Mouse (Mus musculus): Measurements from ENCODE around the gene Gm20683. TPM values are rescaled to one million over a fixed set of nuclear protein-coding genes. Genes with fewer than 3 reads are reported as not detected.
A peak's percentile ranks its signal among the peaks of the same experiment; 100 is the strongest.

Gene Gm20683
- total and polyA plus RNA-seq, 2 experiments = 2.7 to 26.9 TPM

GRCm38 (mm10) chr17:25883824-25884223 is 42.3 kb upstream of the Gm20683 start:
- Histone ChIP-seq H3K4me3 (ENCODE audit: insufficient read depth, low read depth, low read length) (no peak overlapping the region), H3K4me1 (ENCODE audit: control insufficient read depth, insufficient read depth, low read length) (peaks cover 25% of the 10 kb centered on the region), H3K36me3 (ENCODE audit: control insufficient read depth, insufficient read depth, low read length) (peaks cover 7% of the 10 kb centered on the region; the same call in 1 of the 2 replicates), H3K27ac (replicated peaks; ENCODE audit: insufficient read depth, low read depth, low read length) (no peak overlapping the region), H3K9ac (ENCODE audit: low read depth, low read length) (no peak overlapping the region), H3K27me3 (ENCODE audit: control insufficient read depth, insufficient read depth, low read length) (no peaks in the 10 kb centered on the region), H3K79me2 (ENCODE audit: control insufficient read depth, insufficient read depth, low read length) (0 out of 2 replicates have a peak, but pooled peaks cover 2% of the 10 kb centered on the region)
- WGBS = 94% methylated on average over 3 of the region's 3 CpGs
- DNase-seq (ENCODE audit: extremely low read depth, low read depth, low spot score) = no peak
- no peak for TF ChIP-seq POLR2A (IDR thresholded peaks at IDR 0.05; ENCODE audit: extremely low read depth, insufficient read depth, low read length)
- TF ChIP-seq CTCF (IDR thresholded peaks at IDR 0.05; ENCODE audit: low read depth, low read length) = peak; percentile 31; the same call in 1 of the 2 replicates

- Histone ChIP-seq H3K4me1 (ENCODE audit: control insufficient read depth, insufficient read depth, low read length) (peaks cover 28% of the 10 kb centered on the region), H3K36me3 (ENCODE audit: control insufficient read depth, insufficient read depth, low read length) (peaks cover 4% of the 10 kb centered on the region; the same call in 1 of the 2 replicates), H3K27ac (replicated peaks; ENCODE audit: insufficient read depth, low read depth, low read length) (no peak overlapping the region), H3K27me3 (ENCODE audit: control insufficient read depth, insufficient read depth, low read length) (no peaks in the 10 kb centered on the region), H3K9ac (ENCODE audit: low read depth, low read length) (no peak overlapping the region), H3K4me3 (ENCODE audit: insufficient read depth, low read depth, low read length) (no peak overlapping the region), H3K79me2 (ENCODE audit: control insufficient read depth, insufficient read depth, low read length) (0 out of 2 replicates have a peak, but pooled peaks cover 2% of the 10 kb centered on the region)
- no peak for TF ChIP-seq POLR2A (IDR thresholded peaks at IDR 0.05; ENCODE audit: extremely low read depth, insufficient read depth, low read length)
- TF ChIP-seq CTCF (IDR thresholded peaks at IDR 0.05; ENCODE audit: low read depth, low read length) = no peak
- DNase-seq (ENCODE audit: extremely low read depth, low read depth, low spot score) = no peak
- 90% methylated on average over 8 of the region's 8 CpGs for WGBS
Observed at GRCm38 (mm10) chr17:25883268-25883667, 41.7 kb upstream of the Gm20683 start.

DNA sequence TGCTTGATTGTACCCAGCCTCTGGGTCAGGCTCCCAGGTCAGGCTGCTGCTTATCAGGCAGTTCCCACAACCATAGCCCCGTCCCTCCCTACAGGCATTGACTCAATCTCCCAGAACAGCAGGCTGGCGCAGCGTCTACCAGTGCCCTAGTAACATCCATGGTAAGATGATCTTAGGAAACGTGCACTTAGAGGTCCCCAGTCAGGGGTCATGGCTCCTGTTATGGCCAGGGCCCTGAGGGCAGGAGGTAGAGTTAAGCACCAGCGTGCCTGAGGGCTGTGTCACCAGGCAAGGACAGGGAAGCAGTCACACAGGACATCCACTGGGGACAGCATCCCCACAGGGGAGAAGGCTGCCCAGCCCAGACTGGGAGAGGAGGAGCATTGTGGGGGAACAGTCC is 40.7 kb upstream of the Gm20683 start:
- 61% methylated on average over 5 of the region's 5 CpGs for WGBS
- H3K27me3 ChIP-seq (ENCODE audit: control insufficient read depth, insufficient read depth, low read length) = no peaks in the 10 kb centered on the region
- no peak for TF ChIP-seq POLR2A (IDR thresholded peaks at IDR 0.05; ENCODE audit: extremely low read depth, insufficient read depth, low read length)
- 0 out of 2 replicates have a peak, but pooled peaks have one; percentile 22 for TF ChIP-seq CTCF (IDR thresholded peaks at IDR 0.05; ENCODE audit: low read depth, low read length)
- peaks cover 2% of the 10 kb centered on the region; the same call in 1 of the 2 replicates for H3K79me2 ChIP-seq (ENCODE audit: control insufficient read depth, insufficient read depth, low read length)
- H3K36me3 ChIP-seq (ENCODE audit: control insufficient read depth, insufficient read depth, low read length) = peaks cover 4% of the 10 kb centered on the region; the same call in 1 of the 2 replicates
- no peak overlapping the region for H3K27ac ChIP-seq (replicated peaks; ENCODE audit: insufficient read depth, low read depth, low read length)
- peaks cover 26% of the 10 kb centered on the region for H3K4me1 ChIP-seq (ENCODE audit: control insufficient read depth, insufficient read depth, low read length)
- no peak overlapping the region for H3K9ac ChIP-seq (ENCODE audit: low read depth, low read length)
- no peak overlapping the region for H3K4me3 ChIP-seq (ENCODE audit: insufficient read depth, low read depth, low read length)
- DNase-seq (ENCODE audit: extremely low read depth, low read depth, low spot score) = no peak

- Histone ChIP-seq H3K4me3 (ENCODE audit: insufficient read depth, low read depth, low read length) (no peak overlapping the region), H3K27me3 (ENCODE audit: control insufficient read depth, insufficient read depth, low read length) (no peaks in the 10 kb centered on the region), H3K79me2 (ENCODE audit: control insufficient read depth, insufficient read depth, low read length) (peaks cover 6% of the 10 kb centered on the region; the same call in 1 of the 2 replicates), H3K36me3 (ENCODE audit: control insufficient read depth, insufficient read depth, low read length) (peaks cover 4% of the 10 kb centered on the region; the same call in 1 of the 2 replicates), H3K27ac (replicated peaks; ENCODE audit: insufficient read depth, low read depth, low read length) (peak overlapping the region; percentile 15; the same call in 1 of the 2 replicates), H3K4me1 (ENCODE audit: control insufficient read depth, insufficient read depth, low read length) (peaks cover 26% of the 10 kb centered on the region), H3K9ac (ENCODE audit: low read depth, low read length) (no peak overlapping the region)
- TF ChIP-seq POLR2A (IDR thresholded peaks at IDR 0.05; ENCODE audit: extremely low read depth, insufficient read depth, low read length) = no peak
- TF ChIP-seq CTCF (IDR thresholded peaks at IDR 0.05; ENCODE audit: low read depth, low read length) = no peak
- WGBS = 28% methylated on average over 4 of the region's 4 CpGs
- peak; percentile 49 for DNase-seq (ENCODE audit: extremely low read depth, low read depth, low spot score)
Observed at GRCm38 (mm10) chr17:25881691-25882090, 40.1 kb upstream of the Gm20683 start.

- peak; percentile 79 for DNase-seq (ENCODE audit: extremely low read depth, low read depth, low spot score)
- peaks cover 4% of the 10 kb centered on the region; the same call in 1 of the 2 replicates for H3K36me3 ChIP-seq (ENCODE audit: control insufficient read depth, insufficient read depth, low read length)
- peak overlapping the region; percentile 15 for H3K27ac ChIP-seq (replicated peaks; ENCODE audit: insufficient read depth, low read depth, low read length)
- H3K4me3 ChIP-seq (ENCODE audit: insufficient read depth, low read depth, low read length) = no peak overlapping the region
- TF ChIP-seq POLR2A (IDR thresholded peaks at IDR 0.05; ENCODE audit: extremely low read depth, insufficient read depth, low read length) = no peak
- TF ChIP-seq CTCF (IDR thresholded peaks at IDR 0.05; ENCODE audit: low read depth, low read length) = no peak
- no peaks in the 10 kb centered on the region for H3K27me3 ChIP-seq (ENCODE audit: control insufficient read depth, insufficient read depth, low read length)
- 11% methylated on average over 5 of the region's 5 CpGs for WGBS
- peaks cover 22% of the 10 kb centered on the region for H3K4me1 ChIP-seq (ENCODE audit: control insufficient read depth, insufficient read depth, low read length)
- peaks cover 6% of the 10 kb centered on the region; the same call in 1 of the 2 replicates for H3K79me2 ChIP-seq (ENCODE audit: control insufficient read depth, insufficient read depth, low read length)
- H3K9ac ChIP-seq (ENCODE audit: low read depth, low read length) = no peak overlapping the region
Observed at GRCm38 (mm10) chr17:25880913-25881641, 39.5 kb upstream of the Gm20683 start.

All from liver, adult 2 months (tissue).